Mouse (Mus musculus) stomach, postnatal 0 days (tissue): ENCODE measurements around the gene Usp35. TPM values are rescaled to one million over a fixed set of nuclear protein-coding genes. Genes with fewer than 3 reads are reported as not detected.

Experiments used
- ATAC-seq: fragments of 200-750 bp; cut with Nextera tagmentation; 2 replicates; pipeline ENCODE4 v1.8.0; 2017; ENCODE audit not compliant: low FRiP score, low TSS enrichment
- DNase-seq: peaks from one replicate; pipeline ENCODE4 v3.0.0-alpha.2; 2016; ENCODE audit warnings: low spot score
- H3K27ac ChIP-seq: fragments of 300-500 bp; sonication (generic); replicated peaks from 2 replicates; pipeline ENCODE4 v1.5.1; 2014; ENCODE audit warnings: mild to moderate bottlenecking, control low read depth
- H3K27me3 ChIP-seq: fragments of 300-500 bp; sonication (generic); 2 replicates; pipeline ENCODE4 v1.6.1; 2014; ENCODE audit warnings: low read length; ENCODE audit not compliant: control insufficient read depth, insufficient read depth
- H3K36me3 ChIP-seq: fragments of 300-500 bp; sonication (generic); 2 replicates; pipeline ENCODE4 v1.6.1; 2014; ENCODE audit warnings: low read length, mixed read lengths; ENCODE audit not compliant: control insufficient read depth, insufficient read depth
- H3K4me1 ChIP-seq: fragments of 300-500 bp; sonication (generic); replicated peaks from 2 replicates; pipeline ENCODE4 v1.6.1; 2014; ENCODE audit warnings: antibody characterized with exemption; ENCODE audit not compliant: control insufficient read depth, insufficient read depth
- H3K4me2 ChIP-seq: fragments of 300-500 bp; sonication (generic); replicated peaks from 2 replicates; pipeline ENCODE4 v1.6.1; 2014; ENCODE audit warnings: low read depth, mild to moderate bottlenecking, control low read depth, moderate library complexity
- H3K4me3 ChIP-seq: fragments of 300-500 bp; sonication (generic); 2 replicates; pipeline ENCODE4 v1.5.1; 2014; ENCODE audit warnings: low read depth, low read length, control low read depth
- H3K9ac ChIP-seq: fragments of 300-500 bp; sonication (generic); 2 replicates; pipeline ENCODE4 v1.6.1; 2014; ENCODE audit warnings: mild to moderate bottlenecking, low read length, control low read depth, mixed read lengths
- H3K9me3 ChIP-seq: fragments of 300-500 bp; sonication (generic); 2 replicates; pipeline ENCODE4 v1.6.1; 2016; ENCODE audit warnings: low read length; ENCODE audit not compliant: control insufficient read depth
- CTCF ChIP-seq: IDR thresholded peaks from 2 replicates; pipeline ENCODE4 v1.5.1; 2016; ENCODE audit warnings: antibody characterized with exemption, low read depth, mild to moderate bottlenecking, moderate library complexity
- EP300 ChIP-seq: optimal IDR thresholded peaks from 2 replicates; pipeline ENCODE3; 2016; ENCODE audit warnings: antibody characterized with exemption
- WGBS: fragments of 180-500 bp; shearing (Covaris S2); extraction: QIAGEN DNeasy Blood & Tissue Kit; methylation state at CpG from one replicate; pipeline ENCODE4 v1.1.7; 2014; 5-methylcytosine and 5-hydroxymethylcytosine counted together
- polyA plus RNA-seq: library from polyadenylated mRNA; unstranded; fragments of >200 nt; fragmentation: Nextera tagmentation; extraction: Ambion mirVana; gene quantifications from 2 replicates; pipeline ENCODE4 v1.2.1, GENCODE M21; 2015

Usp35 gene
- 0.53 and 0.62 TPM in 2 replicates for polyA plus RNA-seq

- no peaks in the 10 kb centered on the region for H3K27me3 ChIP-seq
- H3K4me2 ChIP-seq: peak within 1 kb of the TSS; percentile 69
- peak; percentile 99 for ATAC-seq
- H3K9ac ChIP-seq: peak within 1 kb of the TSS; percentile 76
- 0 out of 2 replicates have a peak, but pooled peaks cover 3% of the 10 kb centered on the region for H3K4me1 ChIP-seq
- DNase-seq: peak; percentile 94
- peak within 1 kb of the TSS; percentile 83 for H3K4me3 ChIP-seq
- no peaks in the 10 kb centered on the region for H3K9me3 ChIP-seq
- no peaks in the 10 kb centered on the region for H3K36me3 ChIP-seq
- 0 out of 2 replicates have a peak within 1 kb of the TSS, but pooled peaks have one; percentile 56 for H3K27ac ChIP-seq
- under 1% methylated on average over 65 of the region's 68 CpGs for WGBS
- peak; percentile 63 for TF ChIP-seq CTCF
- no peak for TF ChIP-seq EP300
These were observed at the start of gene Usp35, which contains the start of gene Kctd21 for GRCm38 (mm10) chr7:97331726-97332666. TSS of gene Usp35 (minus strand) at chr7:97332020. TSS of gene Kctd21 (plus strand) at chr7:97332327.

DNA sequence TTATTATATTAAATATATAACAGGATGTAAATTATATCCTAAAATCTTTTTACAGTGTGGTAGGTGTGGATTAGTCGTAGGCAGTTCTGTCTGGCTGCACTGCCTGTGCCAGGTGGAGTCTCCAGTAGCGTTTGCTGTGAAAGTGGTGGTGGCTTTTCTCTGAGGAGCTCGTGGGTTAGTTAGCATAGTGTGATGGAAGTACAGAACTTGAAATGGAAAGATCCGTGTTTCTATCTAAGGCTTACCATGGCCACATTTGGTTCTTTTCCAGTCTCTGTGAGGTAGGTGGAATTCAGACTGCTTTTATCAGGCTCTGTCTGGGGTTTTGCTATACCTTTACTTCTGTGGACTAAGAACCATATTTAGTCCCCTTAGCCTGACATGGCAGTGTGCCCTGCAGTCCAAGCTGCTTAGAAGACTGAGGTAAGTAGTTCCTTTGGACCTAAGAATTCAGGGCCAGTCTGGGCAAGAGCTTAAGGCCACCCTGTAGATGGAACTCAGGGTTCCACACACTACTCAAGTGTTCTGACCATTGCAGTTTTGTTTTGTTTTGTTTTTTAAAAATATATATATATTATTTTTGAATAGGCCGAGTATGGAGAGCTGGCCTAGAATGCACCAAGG lies 48.8 kb upstream of the Usp35 start:
- H3K36me3 ChIP-seq: peaks cover 17% of the 10 kb centered on the region
- H3K27me3 ChIP-seq: no peaks in the 10 kb centered on the region
- no peaks in the 10 kb centered on the region for H3K9me3 ChIP-seq
- no peak overlapping the region for H3K4me2 ChIP-seq
- ATAC-seq (no peak), DNase-seq (no peak)
- H3K27ac ChIP-seq: no peak overlapping the region
- H3K4me1 ChIP-seq: no peaks in the 10 kb centered on the region
- 92% methylated on average over 5 of the region's 5 CpGs for WGBS
- TF ChIP-seq CTCF (no peak), EP300 (no peak)
- no peak overlapping the region for H3K4me3 ChIP-seq
- H3K9ac ChIP-seq: no peak overlapping the region

DNA sequence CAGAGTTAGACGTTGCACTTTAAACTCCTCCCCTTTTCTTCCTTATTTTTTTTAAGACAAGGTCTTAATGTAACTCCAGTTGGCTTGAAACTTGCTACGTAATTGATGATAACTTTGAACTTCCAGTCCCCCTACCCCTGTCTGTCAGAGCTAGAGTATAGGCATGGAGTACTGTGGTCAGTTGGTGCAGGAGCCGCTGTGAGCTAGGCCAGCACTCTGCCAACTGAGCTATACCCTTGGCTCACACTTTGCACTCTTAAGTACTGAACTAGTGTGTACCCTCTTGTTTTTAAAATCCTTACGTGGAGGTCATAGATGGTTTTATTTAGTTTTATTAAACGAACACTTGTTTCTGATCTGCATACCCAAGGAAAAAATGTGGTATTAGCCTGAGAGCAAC lies 47.5 kb upstream of the Usp35 start:
- TF ChIP-seq CTCF (no peak), EP300 (no peak)
- Histone ChIP-seq H3K4me1 (no peaks in the 10 kb centered on the region), H3K27ac (no peak overlapping the region), H3K36me3 (peaks cover 18% of the 10 kb centered on the region), H3K9ac (no peak overlapping the region), H3K4me2 (no peak overlapping the region), H3K9me3 (no peaks in the 10 kb centered on the region), H3K27me3 (no peaks in the 10 kb centered on the region), H3K4me3 (no peak overlapping the region)
- no peak for ATAC-seq
- 90% methylated on average over 5 of the region's 5 CpGs for WGBS
- DNase-seq: no peak

DNA sequence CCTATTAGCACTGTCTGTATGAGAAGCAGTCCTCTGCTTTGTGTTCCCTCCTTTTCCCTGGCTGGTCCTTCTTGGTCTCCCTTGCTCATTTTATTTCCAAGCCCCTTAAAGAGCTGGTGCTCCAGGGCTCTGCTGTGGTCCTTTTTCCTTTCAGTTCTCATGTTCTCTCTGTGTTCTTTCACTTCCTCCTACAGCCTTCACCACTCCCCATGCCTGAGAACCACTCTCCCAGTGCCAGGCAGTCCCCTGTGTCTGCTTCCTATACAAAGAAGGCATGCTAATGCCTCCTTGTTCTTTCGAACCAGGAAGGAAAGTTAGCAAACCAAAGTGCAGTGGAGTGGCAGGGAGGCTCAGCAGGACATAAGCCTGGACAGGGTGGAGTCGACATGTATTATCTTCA lies 44.1 kb upstream of the Usp35 start:
- DNase-seq (no peak), ATAC-seq (no peak)
- Histone ChIP-seq H3K4me1 (no peaks in the 10 kb centered on the region; the same call in 1 of the 2 replicates), H3K4me2 (no peak overlapping the region), H3K36me3 (peaks cover 10% of the 10 kb centered on the region), H3K9me3 (no peaks in the 10 kb centered on the region), H3K9ac (no peak overlapping the region), H3K27me3 (no peaks in the 10 kb centered on the region), H3K27ac (no peak overlapping the region), H3K4me3 (no peak overlapping the region)
- 85% methylated on average over 2 of the region's 2 CpGs for WGBS
- TF ChIP-seq CTCF (no peak), EP300 (no peak)

DNA sequence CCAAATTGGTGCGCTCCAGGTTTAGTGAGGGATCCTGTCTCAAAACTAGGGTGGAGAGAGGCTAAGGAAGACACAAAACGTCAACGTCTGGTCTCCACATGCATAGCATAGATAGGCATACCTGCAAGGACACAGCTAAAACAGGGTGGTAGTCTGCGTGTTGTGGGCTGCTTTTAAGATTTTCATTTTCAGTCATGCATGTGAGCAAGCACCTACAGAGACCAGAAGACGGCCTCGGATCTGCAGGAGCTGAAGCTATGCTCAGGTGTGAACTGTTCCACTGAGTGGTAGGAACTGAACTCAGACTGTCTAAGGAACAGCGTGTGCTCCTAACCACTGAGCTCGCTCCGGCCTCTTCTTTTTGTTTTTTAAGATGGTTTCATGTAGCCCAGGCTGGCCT lies 43.3 kb upstream of the Usp35 start:
- ATAC-seq (no peak), DNase-seq (no peak)
- Histone ChIP-seq H3K4me2 (no peak overlapping the region), H3K4me3 (no peak overlapping the region), H3K36me3 (peaks cover 10% of the 10 kb centered on the region), H3K27me3 (no peaks in the 10 kb centered on the region), H3K9ac (no peak overlapping the region), H3K4me1 (no peaks in the 10 kb centered on the region; the same call in 1 of the 2 replicates), H3K9me3 (no peaks in the 10 kb centered on the region), H3K27ac (no peak overlapping the region)
- TF ChIP-seq CTCF (no peak), EP300 (no peak)
- WGBS: 94% methylated on average over 9 of the region's 9 CpGs
